Mouse (Mus musculus): ENCODE data around the gene Zmat1. TPM values are rescaled to one million over a fixed set of nuclear protein-coding genes. Genes with fewer than 3 reads are reported as not detected.
"Not testable (repeated sequence)": the region's sequence is repeated elsewhere in the genome, so short reads cannot be mapped to it uniquely, and the experiment has no call there.

Zmat1 gene
- 4.6 and 5.4 TPM in 2 replicates for polyA plus RNA-seq (2015; fragmentation: Nextera tagmentation; extraction: Ambion mirVana)

DNA sequence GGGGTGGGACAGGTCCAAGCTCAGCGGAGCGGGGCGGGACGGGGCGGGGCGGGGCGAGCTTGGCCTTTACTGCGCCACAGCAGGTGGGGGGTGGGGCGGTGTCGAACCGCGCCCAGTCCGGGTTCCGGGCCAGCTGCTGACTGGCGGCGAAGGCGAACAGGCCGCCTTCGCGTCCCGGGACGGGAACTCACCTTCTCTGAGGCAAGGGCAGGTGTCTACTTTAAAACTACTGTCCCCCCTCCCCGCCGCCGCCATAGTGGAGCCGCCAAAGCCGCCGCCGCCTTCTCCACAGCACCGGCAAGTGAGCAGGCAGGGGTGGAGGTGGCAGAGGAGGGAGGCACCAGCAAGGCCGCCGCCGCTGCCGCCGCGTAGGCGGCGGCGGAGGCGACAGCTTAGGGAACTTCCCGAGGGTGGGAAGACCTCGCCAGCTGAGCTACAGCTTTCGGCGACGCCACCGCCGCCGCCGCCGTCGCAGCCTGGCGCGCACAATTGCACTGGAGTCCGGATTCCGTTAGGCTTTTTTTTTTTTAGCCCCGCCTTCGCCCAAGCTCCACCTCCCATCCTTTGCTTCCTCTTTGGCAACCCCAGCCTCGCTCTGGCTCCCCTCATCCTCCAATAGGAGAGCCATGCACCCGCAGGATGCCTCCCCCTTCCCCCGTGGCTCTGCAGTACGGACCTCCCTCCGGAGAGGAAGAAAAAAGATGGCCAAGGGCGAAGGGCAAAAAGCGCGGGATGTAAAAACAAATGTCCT, at the start of gene Zmat1:
Gene Zmat1 (minus strand): TSS at position 490 of the 751 bp plus-strand sequence.
- Histone ChIP-seq H3K4me2 (ENCODE audit: low read length) (peak within 1 kb of the TSS; percentile 46), H3K4me1 (replicated peaks; ENCODE audit: insufficient read depth, low read length) (no peaks in the 10 kb centered on the region), H3K36me3 (ENCODE audit: insufficient read depth, low read length) (no peaks in the 10 kb centered on the region), H3K27ac (peak within 1 kb of the TSS; percentile 93), H3K9ac (ENCODE audit: low read depth, low read length) (peak within 1 kb of the TSS; percentile 83), H3K9me3 (replicated peaks; ENCODE audit: low read length) (no peaks in the 10 kb centered on the region), H3K27me3 (ENCODE audit: insufficient read depth, low read length) (no peaks in the 10 kb centered on the region), H3K4me3 (replicated peaks; ENCODE audit: low read depth, low read length) (peak within 1 kb of the TSS; percentile 65)
- DNase-seq (ENCODE audit: low spot score) (peak; percentile 95), ATAC-seq (replicated peaks; ENCODE audit: low FRiP score, low read depth) (peak; percentile 100)
- TF ChIP-seq CTCF (IDR thresholded peaks at IDR 0.05; ENCODE audit: low read depth) = no peak
- WGBS = 20% methylated on average over 57 of the region's 65 CpGs

DNA sequence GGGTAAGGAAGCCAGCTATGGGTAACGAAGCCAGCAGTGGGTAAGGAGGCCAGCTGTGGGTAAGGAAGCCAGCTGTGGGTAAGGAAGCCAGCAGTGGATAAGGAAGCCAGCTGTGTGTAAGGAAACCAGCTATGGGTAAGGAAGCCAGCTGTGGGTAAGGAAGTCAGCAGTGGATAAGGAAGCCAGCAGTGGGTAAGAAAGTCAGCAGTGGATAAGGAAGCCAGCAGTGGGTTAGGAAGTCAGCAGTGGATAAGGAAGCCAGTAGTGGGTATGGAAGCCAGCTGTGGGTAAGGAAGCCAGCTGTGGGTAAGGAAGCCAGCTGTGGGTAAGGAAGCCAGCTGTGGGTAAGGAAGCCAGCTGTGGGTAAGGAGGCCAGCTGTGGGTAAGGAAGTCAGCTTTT, 44.9 kb upstream of the Zmat1 start:
- not testable (repeated sequence) for ATAC-seq (replicated peaks; ENCODE audit: low FRiP score, low read depth); H3K9me3 ChIP-seq (replicated peaks; ENCODE audit: low read length); H3K27ac ChIP-seq; H3K4me2 ChIP-seq (ENCODE audit: low read length); H3K4me1 ChIP-seq (replicated peaks; ENCODE audit: insufficient read depth, low read length); H3K27me3 ChIP-seq (ENCODE audit: insufficient read depth, low read length); DNase-seq (ENCODE audit: low spot score); H3K36me3 ChIP-seq (ENCODE audit: insufficient read depth, low read length); H3K9ac ChIP-seq (ENCODE audit: low read depth, low read length); H3K4me3 ChIP-seq (replicated peaks; ENCODE audit: low read depth, low read length)
- WGBS = 58% methylated on average over 1 of the region's 1 CpGs

DNA sequence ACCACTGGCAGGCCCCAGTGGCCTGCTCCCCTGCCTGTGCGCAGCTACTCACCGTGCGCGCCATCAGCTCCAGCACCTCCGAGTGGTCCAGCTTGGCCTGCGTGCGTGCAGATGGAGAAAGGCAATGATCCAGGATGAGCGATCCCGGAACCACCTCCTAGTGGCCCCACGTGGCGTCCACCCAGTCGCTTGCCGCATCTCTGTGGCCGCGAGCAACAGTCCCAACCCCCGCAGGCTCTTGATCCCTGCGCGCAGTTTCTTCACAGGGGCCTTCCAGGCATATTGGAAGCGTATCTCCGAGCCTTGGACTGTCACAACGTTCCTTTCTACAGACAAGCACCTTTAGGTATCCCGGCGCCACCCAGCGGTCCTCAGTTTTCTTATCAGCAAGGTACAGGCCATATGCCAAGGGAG, 27.0 kb upstream of the Zmat1 start:
- peak; percentile 1 for DNase-seq (ENCODE audit: low spot score)
- ATAC-seq (replicated peaks; ENCODE audit: low FRiP score, low read depth) = no peak
- H3K27ac ChIP-seq = no peak overlapping the region
- 34% methylated on average over 24 of the region's 24 CpGs for WGBS
- no peaks in the 10 kb centered on the region for H3K4me1 ChIP-seq (replicated peaks; ENCODE audit: insufficient read depth, low read length)
- H3K4me3 ChIP-seq (replicated peaks; ENCODE audit: low read depth, low read length) = no peak overlapping the region
- H3K27me3 ChIP-seq (ENCODE audit: insufficient read depth, low read length) = 0 out of 2 replicates have a peak, but pooled peaks cover 5% of the 10 kb centered on the region
- H3K36me3 ChIP-seq (ENCODE audit: insufficient read depth, low read length) = no peaks in the 10 kb centered on the region
- no peak overlapping the region for H3K9ac ChIP-seq (ENCODE audit: low read depth, low read length)
- no peaks in the 10 kb centered on the region for H3K9me3 ChIP-seq (replicated peaks; ENCODE audit: low read length)
- H3K4me2 ChIP-seq (ENCODE audit: low read length) = peak overlapping the region; percentile 42
- peak; percentile 13; the same call in 1 of the 2 replicates for TF ChIP-seq CTCF (IDR thresholded peaks at IDR 0.05; ENCODE audit: low read depth)

DNA sequence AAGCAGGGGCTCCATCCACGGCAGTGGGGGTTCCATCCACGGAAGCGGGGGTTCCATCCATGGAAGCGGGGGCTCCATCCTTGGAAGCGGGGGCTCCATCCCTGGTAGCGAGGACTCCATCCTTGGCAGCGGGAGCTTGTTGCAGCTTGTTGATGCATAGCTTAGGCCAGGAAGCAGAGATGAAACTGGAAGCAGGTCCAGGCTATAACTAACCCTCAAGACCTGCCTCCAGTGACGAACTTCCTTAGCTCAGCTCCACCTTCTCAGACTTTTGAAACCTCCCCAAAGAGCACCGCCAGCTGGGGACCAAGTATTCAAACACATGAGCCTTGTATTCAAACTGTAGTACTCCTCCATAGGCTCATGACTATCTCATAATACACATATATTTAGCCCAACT, 16.1 kb upstream of the Zmat1 start:
- 81% methylated on average over 9 of the region's 9 CpGs for WGBS
- H3K9ac ChIP-seq (ENCODE audit: low read depth, low read length) = no peak overlapping the region
- H3K9me3 ChIP-seq (replicated peaks; ENCODE audit: low read length) = no peaks in the 10 kb centered on the region
- ATAC-seq (replicated peaks; ENCODE audit: low FRiP score, low read depth) = no peak
- H3K36me3 ChIP-seq (ENCODE audit: insufficient read depth, low read length) = no peaks in the 10 kb centered on the region
- DNase-seq (ENCODE audit: low spot score) = no peak
- H3K4me3 ChIP-seq (replicated peaks; ENCODE audit: low read depth, low read length) = no peak overlapping the region
- H3K27me3 ChIP-seq (ENCODE audit: insufficient read depth, low read length) = no peaks in the 10 kb centered on the region; the same call in 1 of the 2 replicates
- H3K4me2 ChIP-seq (ENCODE audit: low read length) = no peak overlapping the region
- H3K4me1 ChIP-seq (replicated peaks; ENCODE audit: insufficient read depth, low read length) = no peaks in the 10 kb centered on the region
- H3K27ac ChIP-seq = no peak overlapping the region
- no peak for TF ChIP-seq CTCF (IDR thresholded peaks at IDR 0.05; ENCODE audit: low read depth)

DNA sequence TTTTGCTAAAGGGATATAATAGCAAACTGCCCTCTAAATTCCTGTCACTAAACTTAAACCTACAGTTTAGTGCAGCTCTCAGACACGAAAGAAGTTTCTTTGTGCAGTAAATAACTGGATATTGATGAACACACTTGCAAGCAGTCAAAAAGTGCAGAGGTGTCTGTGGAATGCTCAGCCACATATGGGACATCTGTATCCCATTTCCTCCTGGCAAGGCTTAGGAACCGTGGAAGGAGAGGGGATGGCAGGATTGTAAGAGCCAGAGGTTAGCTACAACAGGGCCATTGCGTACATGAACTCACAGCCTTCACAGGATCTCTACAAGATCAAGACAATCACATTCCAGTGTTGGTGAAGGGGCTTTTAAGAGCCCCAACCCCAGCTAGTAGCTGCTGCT, 2.4 kb upstream of the Zmat1 start:
- H3K4me1 ChIP-seq (replicated peaks; ENCODE audit: insufficient read depth, low read length) = no peaks in the 10 kb centered on the region
- WGBS = 37% methylated on average over 3 of the region's 3 CpGs
- no peaks in the 10 kb centered on the region for H3K36me3 ChIP-seq (ENCODE audit: insufficient read depth, low read length)
- no peak overlapping the region for H3K4me3 ChIP-seq (replicated peaks; ENCODE audit: low read depth, low read length)
- no peaks in the 10 kb centered on the region for H3K9me3 ChIP-seq (replicated peaks; ENCODE audit: low read length)
- H3K9ac ChIP-seq (ENCODE audit: low read depth, low read length) = no peak overlapping the region
- H3K27ac ChIP-seq = no peak overlapping the region
- H3K4me2 ChIP-seq (ENCODE audit: low read length) = no peak overlapping the region
- no peaks in the 10 kb centered on the region for H3K27me3 ChIP-seq (ENCODE audit: insufficient read depth, low read length)
- no peak for TF ChIP-seq CTCF (IDR thresholded peaks at IDR 0.05; ENCODE audit: low read depth)
- DNase-seq (ENCODE audit: low spot score) (no peak), ATAC-seq (replicated peaks; ENCODE audit: low FRiP score, low read depth) (no peak)

DNA sequence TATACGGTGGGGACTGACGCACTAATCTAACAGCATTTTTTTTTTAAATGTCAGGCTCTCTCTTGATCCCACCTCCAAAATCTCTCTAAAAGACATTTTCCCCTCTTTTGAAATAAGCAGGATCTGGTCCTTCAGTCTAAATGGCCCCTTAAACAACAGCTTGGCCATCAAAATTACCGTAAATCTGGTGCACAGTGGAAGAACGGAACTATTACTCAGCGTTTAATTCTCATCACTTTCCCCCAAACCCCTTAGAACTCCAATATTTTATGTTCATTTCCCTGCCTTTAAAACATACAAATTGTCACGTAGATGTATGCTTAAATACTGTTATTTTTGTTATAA, 434 bp upstream of the Zmat1 start:
- WGBS = 32% methylated on average over 6 of the region's 6 CpGs
- Histone ChIP-seq H3K4me1 (replicated peaks; ENCODE audit: insufficient read depth, low read length) (no peaks in the 10 kb centered on the region), H3K9me3 (replicated peaks; ENCODE audit: low read length) (no peaks in the 10 kb centered on the region), H3K36me3 (ENCODE audit: insufficient read depth, low read length) (no peaks in the 10 kb centered on the region), H3K4me2 (ENCODE audit: low read length) (peak overlapping the region; percentile 40), H3K9ac (ENCODE audit: low read depth, low read length) (no peak overlapping the region), H3K27ac (no peak overlapping the region), H3K4me3 (replicated peaks; ENCODE audit: low read depth, low read length) (peak overlapping the region; percentile 65), H3K27me3 (ENCODE audit: insufficient read depth, low read length) (no peaks in the 10 kb centered on the region)
- DNase-seq (ENCODE audit: low spot score) (no peak), ATAC-seq (replicated peaks; ENCODE audit: low FRiP score, low read depth) (0 out of 2 replicates have a peak, but pooled peaks have one; percentile 3)
- TF ChIP-seq CTCF (IDR thresholded peaks at IDR 0.05; ENCODE audit: low read depth) = no peak
